Mouse (Mus musculus) 3T3-L1 (cell line): ENCODE results near the gene Olfr992.
"Not testable (repeated sequence)": the region's sequence is repeated elsewhere in the genome, so short reads cannot be mapped to it uniquely, and the experiment has no call there.

ENCODE experiments used
- DNase-seq: peaks from one replicate; pipeline ENCODE4 v3.0.0-alpha.2; 2015; ENCODE audit warnings: low read depth, low spot score

Olfr992 gene

GRCm38 (mm10) chr2:85409369-85409768 lies at the start of gene Olfr992:
Gene Olfr992 (minus strand): TSS chr2:85409469.
- no peak for DNase-seq

GRCm38 (mm10) chr2:85443539-85443938 lies 34.3 kb upstream of the Olfr992 start, which contains the start of gene Olfr995:
Gene Olfr995 (minus strand): TSS chr2:85443639.
- no peak for DNase-seq

- DNase-seq = no peak
Observed at GRCm38 (mm10) chr2:85442546-85442945, 33.3 kb upstream of the Olfr992 start.

GRCm38 (mm10) chr2:85436351-85436750 lies 27.1 kb upstream of the Olfr992 start, which contains the start of gene Olfr994:
Gene Olfr994 (minus strand): TSS chr2:85436451.
- no peak for DNase-seq

- DNase-seq = no peak
Observed at GRCm38 (mm10) chr2:85425893-85426292, 16.6 kb upstream of the Olfr992 start.

DNA sequence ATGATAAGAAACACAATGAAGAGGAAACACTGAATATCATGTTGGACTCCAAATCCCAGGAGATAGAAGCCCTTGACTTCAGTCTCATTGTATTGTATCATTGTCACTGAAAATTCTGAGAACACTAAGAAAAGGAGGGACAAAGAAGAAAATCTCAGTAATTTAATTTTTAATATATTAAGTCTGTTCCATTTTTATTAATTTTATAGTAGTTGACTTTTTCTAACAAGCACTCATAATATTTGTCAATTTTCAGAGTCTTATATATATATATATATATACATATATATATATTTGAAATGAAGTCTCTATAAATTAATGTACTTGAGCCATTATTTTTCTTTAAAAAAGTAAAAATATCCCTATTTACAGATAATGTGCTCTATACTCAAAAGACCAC lies 5.5 kb upstream of the Olfr992 start, which contains the start of gene Olfr993:
Olfr993 (minus strand) TSS at position 101 of the 400 bp plus-strand sequence.
- no peak for DNase-seq

GRCm38 (mm10) chr2:85363127-85363526 lies 46.1 kb downstream of the Olfr992 start, which contains the start of gene Olfr988:
Gene Olfr988 (minus strand): TSS chr2:85363227.
- not testable (repeated sequence) for DNase-seq
